Mouse (Mus musculus): ENCODE measurements around the gene Dmc1. TPM values are rescaled to one million over a fixed set of nuclear protein-coding genes. Genes with fewer than 3 reads are reported as not detected.

The Dmc1 gene
- polyA plus RNA-seq, 1 experiment from 2014 or later, result 2.0 TPM

DNA sequence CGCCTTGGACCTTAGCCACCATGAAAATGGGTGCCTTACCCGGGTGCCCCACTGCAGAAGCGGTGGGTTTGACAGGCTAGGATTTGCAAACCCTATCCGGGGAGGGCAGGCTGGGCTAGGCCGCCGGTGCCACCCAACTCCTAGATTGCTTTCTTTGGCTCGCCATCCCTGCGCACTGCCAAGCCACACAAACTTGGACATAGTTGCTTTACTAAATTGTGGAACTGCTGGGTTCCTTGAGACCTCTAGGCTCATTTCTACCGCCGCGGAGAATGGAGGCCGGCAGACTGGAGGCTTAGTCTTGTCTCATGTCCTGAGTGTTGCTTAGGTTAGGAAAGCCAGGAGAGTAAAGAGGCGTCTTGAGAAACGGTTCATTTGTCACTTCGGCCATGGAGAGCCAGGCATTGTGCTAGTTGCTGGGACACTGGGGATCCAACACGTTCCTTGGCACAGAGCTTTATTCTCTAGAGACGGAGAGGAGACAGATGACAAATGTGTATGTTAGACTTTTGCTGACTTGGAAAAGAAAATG is 57.6 kb downstream of the Dmc1 start:
- peaks cover 17% of the 10 kb centered on the region for H3K4me1 ChIP-seq (replicated peaks; ENCODE audit: control insufficient read depth, insufficient read depth, low read length)
- no peaks in the 10 kb centered on the region for H3K27me3 ChIP-seq (replicated peaks; ENCODE audit: control insufficient read depth, insufficient read depth, low read length)
- peak overlapping the region; percentile 98 for H3K4me3 ChIP-seq (ENCODE audit: low read depth, low read length)
- ATAC-seq (replicated peaks; ENCODE audit: low FRiP score, low TSS enrichment, low read depth), result no peak
- peak overlapping the region; percentile 98 for H3K4me2 ChIP-seq (ENCODE audit: low read length)
- H3K9ac ChIP-seq (ENCODE audit: low read length), result peak overlapping the region; percentile 100
- DNase-seq (ENCODE audit: low spot score), result no peak
- no peaks in the 10 kb centered on the region for H3K9me3 ChIP-seq (ENCODE audit: control insufficient read depth, low read length)
- WGBS, result 79% methylated on average over 17 of the region's 17 CpGs
- H3K36me3 ChIP-seq (ENCODE audit: control insufficient read depth, insufficient read depth, low read length), result peaks cover 24% of the 10 kb centered on the region
- H3K27ac ChIP-seq (ENCODE audit: low read depth), result peak overlapping the region; percentile 98

DNA sequence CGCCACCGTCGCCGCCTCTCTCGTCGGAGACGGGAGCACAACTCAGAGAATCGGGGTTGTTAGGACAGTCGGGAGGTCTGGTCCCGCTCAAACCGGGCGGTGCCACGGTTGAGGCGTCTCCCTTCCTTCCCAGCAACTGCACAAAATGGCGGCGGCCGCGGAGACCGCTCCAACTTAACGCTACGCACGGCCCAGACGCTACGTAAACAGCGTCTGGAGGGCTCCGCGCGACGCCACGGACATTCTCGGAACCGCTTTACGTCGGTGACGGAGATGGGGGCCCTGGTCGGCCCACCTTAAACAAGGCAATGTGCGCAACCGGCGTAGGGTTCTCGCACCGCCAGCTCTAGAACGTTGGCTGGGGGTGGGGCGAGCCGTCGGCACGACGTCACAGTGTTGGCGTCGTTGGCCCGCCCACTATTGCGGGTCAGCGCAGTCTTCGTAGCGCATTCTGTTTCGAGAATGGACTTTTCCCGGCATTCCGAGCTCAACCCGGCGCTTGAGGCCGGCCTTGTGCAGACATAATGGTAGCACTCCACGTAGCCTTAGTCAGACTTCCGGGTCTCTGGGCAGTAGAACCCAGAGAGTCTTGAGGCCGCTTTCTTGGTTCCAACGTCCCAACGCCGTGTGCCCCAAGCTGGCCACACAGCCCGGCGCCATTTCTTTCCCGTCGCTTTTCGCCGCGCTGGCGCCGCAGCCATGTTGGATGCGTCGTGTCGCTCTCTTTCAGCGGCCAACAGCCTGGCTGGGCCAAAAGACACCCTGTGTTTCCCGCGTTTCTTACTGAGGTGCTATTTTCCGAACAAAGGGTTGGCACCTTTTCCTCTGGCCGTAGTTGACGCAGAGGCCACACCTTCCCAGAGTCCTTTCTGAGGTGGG is 58.3 kb downstream of the Dmc1 start, which contains the start of gene Ddx17:
TSS of gene Ddx17 (minus strand) at position 332 of the 879 bp plus-strand sequence.
- peak; percentile 100 for DNase-seq (ENCODE audit: low spot score)
- H3K27me3 ChIP-seq (replicated peaks; ENCODE audit: control insufficient read depth, insufficient read depth, low read length), result no peaks in the 10 kb centered on the region
- peaks cover 17% of the 10 kb centered on the region for H3K4me1 ChIP-seq (replicated peaks; ENCODE audit: control insufficient read depth, insufficient read depth, low read length)
- H3K4me2 ChIP-seq (ENCODE audit: low read length), result peak within 1 kb of the TSS; percentile 98
- peak; percentile 98 for ATAC-seq (replicated peaks; ENCODE audit: low FRiP score, low TSS enrichment, low read depth)
- peak within 1 kb of the TSS; percentile 100 for H3K9ac ChIP-seq (ENCODE audit: low read length)
- H3K4me3 ChIP-seq (ENCODE audit: low read depth, low read length), result peak within 1 kb of the TSS; percentile 98
- H3K36me3 ChIP-seq (ENCODE audit: control insufficient read depth, insufficient read depth, low read length), result peaks cover 31% of the 10 kb centered on the region
- 3% methylated on average over 83 of the region's 84 CpGs for WGBS
- H3K27ac ChIP-seq (ENCODE audit: low read depth), result peak within 1 kb of the TSS; percentile 98
- no peaks in the 10 kb centered on the region for H3K9me3 ChIP-seq (ENCODE audit: control insufficient read depth, low read length)

DNA sequence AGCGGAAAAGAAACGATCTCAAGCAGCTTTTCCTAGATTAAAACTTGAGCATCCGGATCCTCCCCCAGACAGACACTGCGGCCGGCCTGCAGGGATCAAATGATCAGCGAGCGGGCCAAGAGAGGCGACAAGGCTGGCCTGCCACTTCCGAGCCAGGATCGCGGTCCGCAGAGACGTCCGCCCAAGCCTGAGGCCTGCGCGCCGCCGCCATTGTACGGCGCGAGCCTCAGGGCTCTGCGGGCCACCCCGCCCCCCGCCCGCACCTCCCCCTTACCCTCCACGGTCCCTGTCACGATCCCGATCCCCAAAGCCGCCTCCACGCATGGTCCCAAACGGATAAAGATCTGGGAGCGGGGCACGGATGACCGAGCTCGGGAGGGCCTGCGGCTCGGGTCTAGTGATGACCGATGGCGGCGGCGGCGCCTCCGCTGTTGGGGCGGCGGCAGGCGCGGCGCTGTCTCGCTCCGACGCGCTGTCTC is 58.9 kb downstream of the Dmc1 start:
- no peaks in the 10 kb centered on the region for H3K9me3 ChIP-seq (ENCODE audit: control insufficient read depth, low read length)
- H3K9ac ChIP-seq (ENCODE audit: low read length), result peak overlapping the region; percentile 100
- WGBS, result 0% methylated on average over 52 of the region's 52 CpGs
- H3K27ac ChIP-seq (ENCODE audit: low read depth), result peak overlapping the region; percentile 98
- peak overlapping the region; percentile 98 for H3K4me3 ChIP-seq (ENCODE audit: low read depth, low read length)
- H3K4me2 ChIP-seq (ENCODE audit: low read length), result peak overlapping the region; percentile 98
- H3K27me3 ChIP-seq (replicated peaks; ENCODE audit: control insufficient read depth, insufficient read depth, low read length), result no peaks in the 10 kb centered on the region
- ATAC-seq (replicated peaks; ENCODE audit: low FRiP score, low TSS enrichment, low read depth), result peak; percentile 74
- H3K4me1 ChIP-seq (replicated peaks; ENCODE audit: control insufficient read depth, insufficient read depth, low read length), result peaks cover 17% of the 10 kb centered on the region
- DNase-seq (ENCODE audit: low spot score), result no peak
- peaks cover 36% of the 10 kb centered on the region for H3K36me3 ChIP-seq (ENCODE audit: control insufficient read depth, insufficient read depth, low read length)

DNA sequence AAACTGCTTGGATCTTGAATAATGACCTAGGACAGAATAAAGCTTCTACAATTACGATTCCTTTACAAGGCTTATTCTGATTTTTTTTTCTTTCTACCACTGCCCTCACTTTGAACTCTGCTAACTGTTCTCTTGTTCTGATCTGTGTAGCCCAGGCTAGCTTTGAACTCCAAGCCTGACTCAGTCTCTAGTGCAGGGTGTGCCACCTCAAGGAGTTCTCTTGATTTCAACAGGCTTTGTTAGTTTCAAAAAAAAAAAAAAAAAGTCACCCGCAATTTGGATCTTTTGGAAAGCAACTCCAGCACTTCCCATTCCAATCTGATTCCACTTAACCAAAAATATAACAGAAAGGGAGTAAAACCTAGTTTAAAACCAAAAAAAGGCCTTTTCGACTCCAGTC is 59.4 kb downstream of the Dmc1 start:
- peak overlapping the region; percentile 98 for H3K4me3 ChIP-seq (ENCODE audit: low read depth, low read length)
- 3% methylated on average over 3 of the region's 3 CpGs for WGBS
- DNase-seq (ENCODE audit: low spot score) (no peak), ATAC-seq (replicated peaks; ENCODE audit: low FRiP score, low TSS enrichment, low read depth) (no peak)
- H3K36me3 ChIP-seq (ENCODE audit: control insufficient read depth, insufficient read depth, low read length), result peaks cover 41% of the 10 kb centered on the region
- peaks cover 17% of the 10 kb centered on the region for H3K4me1 ChIP-seq (replicated peaks; ENCODE audit: control insufficient read depth, insufficient read depth, low read length)
- peak overlapping the region; percentile 98 for H3K27ac ChIP-seq (ENCODE audit: low read depth)
- H3K4me2 ChIP-seq (ENCODE audit: low read length), result peak overlapping the region; percentile 98
- peak overlapping the region; percentile 100 for H3K9ac ChIP-seq (ENCODE audit: low read length)
- H3K9me3 ChIP-seq (ENCODE audit: control insufficient read depth, low read length), result no peaks in the 10 kb centered on the region
- no peaks in the 10 kb centered on the region for H3K27me3 ChIP-seq (replicated peaks; ENCODE audit: control insufficient read depth, insufficient read depth, low read length)

DNA sequence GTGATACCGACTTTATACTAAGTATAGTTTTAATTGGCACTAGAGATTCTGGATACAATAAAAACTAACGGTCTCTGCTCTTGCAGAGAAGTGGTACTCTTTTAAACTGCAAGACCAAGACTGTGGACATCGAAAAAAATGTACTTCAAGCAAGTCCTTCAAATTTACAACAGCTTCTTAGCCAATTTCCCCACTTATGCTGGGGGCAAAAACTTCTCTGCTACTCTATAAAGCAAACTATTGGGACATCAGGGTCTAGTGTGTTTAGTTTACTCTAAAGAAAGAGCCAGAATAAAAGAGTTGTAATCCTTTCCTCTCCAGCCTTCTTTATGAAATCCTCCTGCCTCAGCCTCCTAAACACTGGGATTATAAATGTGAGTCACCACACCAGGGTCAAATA is 60.9 kb downstream of the Dmc1 start:
- Histone ChIP-seq H3K27ac (ENCODE audit: low read depth) (no peak overlapping the region), H3K36me3 (ENCODE audit: control insufficient read depth, insufficient read depth, low read length) (peaks cover 56% of the 10 kb centered on the region)

DNA sequence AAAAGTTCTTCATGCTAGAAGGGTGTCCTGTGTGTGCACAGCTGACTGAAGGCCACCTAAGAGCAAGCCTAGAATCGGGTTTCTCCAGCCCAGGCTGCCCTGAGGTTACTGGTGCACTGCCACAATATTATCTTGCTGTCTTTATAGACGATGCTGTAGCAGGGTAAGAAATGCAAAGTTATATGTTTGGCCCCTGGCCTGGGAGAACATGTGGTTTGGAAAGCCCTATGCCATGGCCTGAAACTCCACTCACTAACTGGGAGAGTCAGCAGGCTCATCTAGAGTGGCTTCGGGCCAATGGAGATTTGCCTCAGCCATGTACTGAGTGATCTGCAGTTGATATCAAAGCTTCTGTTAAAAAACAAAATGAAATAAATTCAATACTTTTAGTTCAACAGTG is 71.1 kb downstream of the Dmc1 start:
- 90% methylated on average over 3 of the region's 3 CpGs for WGBS

More for the DNA sequence above, 60.9 kb downstream of the Dmc1 start:
- H3K9ac ChIP-seq (ENCODE audit: low read length), result no peak overlapping the region
- no peaks in the 10 kb centered on the region for H3K27me3 ChIP-seq (replicated peaks; ENCODE audit: control insufficient read depth, insufficient read depth, low read length)
- WGBS, result 96% methylated on average over 3 of the region's 3 CpGs
- peak overlapping the region; percentile 98; the same call in 1 of the 2 replicates for H3K4me3 ChIP-seq (ENCODE audit: low read depth, low read length)
- H3K4me1 ChIP-seq (replicated peaks; ENCODE audit: control insufficient read depth, insufficient read depth, low read length), result peaks cover 17% of the 10 kb centered on the region
- H3K4me2 ChIP-seq (ENCODE audit: low read length), result peak overlapping the region; percentile 98
- H3K9me3 ChIP-seq (ENCODE audit: control insufficient read depth, low read length), result no peaks in the 10 kb centered on the region
- DNase-seq (ENCODE audit: low spot score), result no peak
- no peak for ATAC-seq (replicated peaks; ENCODE audit: low FRiP score, low TSS enrichment, low read depth)

DNA sequence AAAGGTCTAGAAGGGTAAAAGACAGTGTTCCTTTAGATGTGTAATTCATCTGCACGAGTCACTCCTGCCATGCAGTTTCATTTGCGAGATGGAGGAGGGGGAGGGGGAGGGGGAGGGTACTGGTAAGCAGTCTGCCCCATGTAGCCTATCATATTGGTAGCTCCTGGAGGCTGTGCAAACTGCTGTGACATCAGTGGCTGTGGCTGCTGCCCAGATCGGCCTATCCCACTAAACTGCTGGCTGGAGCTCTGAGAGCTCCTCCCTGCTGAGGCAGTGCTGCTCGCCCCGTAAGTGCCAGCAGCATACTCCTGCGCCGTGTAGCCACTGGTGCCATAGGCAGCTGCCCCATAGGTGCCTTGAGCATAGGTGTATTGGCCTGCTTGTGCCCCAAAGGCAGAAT is 75.0 kb downstream of the Dmc1 start:
- Histone ChIP-seq H3K27ac (ENCODE audit: low read depth) (no peak overlapping the region), H3K36me3 (ENCODE audit: control insufficient read depth, insufficient read depth, low read length) (peaks cover 93% of the 10 kb centered on the region), H3K4me2 (ENCODE audit: low read length) (no peak overlapping the region), H3K27me3 (replicated peaks; ENCODE audit: control insufficient read depth, insufficient read depth, low read length) (no peaks in the 10 kb centered on the region), H3K4me3 (ENCODE audit: low read depth, low read length) (no peak overlapping the region), H3K9ac (ENCODE audit: low read length) (no peak overlapping the region), H3K4me1 (replicated peaks; ENCODE audit: control insufficient read depth, insufficient read depth, low read length) (no peaks in the 10 kb centered on the region), H3K9me3 (ENCODE audit: control insufficient read depth, low read length) (no peaks in the 10 kb centered on the region)
- DNase-seq (ENCODE audit: low spot score) (no peak), ATAC-seq (replicated peaks; ENCODE audit: low FRiP score, low TSS enrichment, low read depth) (no peak)
- WGBS, result 76% methylated on average over 7 of the region's 7 CpGs

More for the DNA sequence above, 71.1 kb downstream of the Dmc1 start:
- H3K4me3 ChIP-seq (ENCODE audit: low read depth, low read length), result no peak overlapping the region
- peaks cover 100% of the 10 kb centered on the region for H3K36me3 ChIP-seq (ENCODE audit: control insufficient read depth, insufficient read depth, low read length)
- ATAC-seq (replicated peaks; ENCODE audit: low FRiP score, low TSS enrichment, low read depth) (no peak), DNase-seq (ENCODE audit: low spot score) (no peak)
- no peak overlapping the region for H3K27ac ChIP-seq (ENCODE audit: low read depth)
- H3K4me2 ChIP-seq (ENCODE audit: low read length), result no peak overlapping the region
- H3K9ac ChIP-seq (ENCODE audit: low read length), result no peak overlapping the region
- no peaks in the 10 kb centered on the region for H3K9me3 ChIP-seq (ENCODE audit: control insufficient read depth, low read length)
- H3K27me3 ChIP-seq (replicated peaks; ENCODE audit: control insufficient read depth, insufficient read depth, low read length), result no peaks in the 10 kb centered on the region
- H3K4me1 ChIP-seq (replicated peaks; ENCODE audit: control insufficient read depth, insufficient read depth, low read length), result no peaks in the 10 kb centered on the region

DNA sequence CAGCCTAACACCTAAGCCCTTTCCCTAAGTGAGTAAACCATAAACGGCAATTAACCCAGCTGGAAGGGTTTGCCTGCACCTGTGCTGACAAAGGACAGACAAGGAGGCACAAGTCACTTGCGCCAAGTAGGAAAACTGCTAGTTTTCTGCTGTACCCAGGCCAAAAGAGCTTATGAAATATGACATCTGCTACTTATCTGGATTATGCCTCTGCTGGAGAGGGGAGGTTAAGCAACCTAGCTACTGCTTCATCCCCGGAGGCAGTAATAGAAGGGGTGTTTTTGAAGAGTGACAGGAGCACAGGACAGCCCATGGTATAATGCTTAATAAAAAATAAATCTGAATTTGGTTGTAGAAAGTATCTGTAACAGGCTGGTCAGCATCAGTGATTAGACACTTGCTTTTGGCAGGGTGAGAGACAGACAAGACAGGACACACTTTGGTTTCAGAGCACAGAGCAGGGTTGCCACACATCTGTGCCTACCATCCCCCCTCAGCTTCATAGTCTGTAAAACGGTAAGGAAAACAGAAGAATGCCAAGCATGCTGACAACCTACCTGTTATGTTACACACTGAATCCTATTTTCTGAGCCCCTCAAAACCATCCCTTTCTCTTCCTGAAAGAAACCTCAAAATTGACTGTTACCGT is 76.8 kb downstream of the Dmc1 start:
- Histone ChIP-seq H3K4me3 (ENCODE audit: low read depth, low read length) (no peak overlapping the region), H3K4me1 (replicated peaks; ENCODE audit: control insufficient read depth, insufficient read depth, low read length) (no peaks in the 10 kb centered on the region), H3K9ac (ENCODE audit: low read length) (no peak overlapping the region), H3K27me3 (replicated peaks; ENCODE audit: control insufficient read depth, insufficient read depth, low read length) (no peaks in the 10 kb centered on the region), H3K27ac (ENCODE audit: low read depth) (no peak overlapping the region), H3K4me2 (ENCODE audit: low read length) (no peak overlapping the region), H3K9me3 (ENCODE audit: control insufficient read depth, low read length) (no peaks in the 10 kb centered on the region), H3K36me3 (ENCODE audit: control insufficient read depth, insufficient read depth, low read length) (peaks cover 78% of the 10 kb centered on the region)
- DNase-seq (ENCODE audit: low spot score), result no peak
- no peak for ATAC-seq (replicated peaks; ENCODE audit: low FRiP score, low TSS enrichment, low read depth)
- 64% methylated on average over 5 of the region's 5 CpGs for WGBS

All from intestine, embryonic 14.5 days (tissue).